Mouse (Mus musculus) bone marrow, adult 2 months (tissue): ENCODE results near the gene Jph3.

Experiments
- CTCF ChIP-seq: fragments of 200-500 bp; IDR thresholded peaks from 2 replicates; pipeline ENCODE4 v1.5.1; 2011; ENCODE audit warnings: low read length, control low read depth; ENCODE audit not compliant: control insufficient read depth, insufficient read depth
- POLR2A ChIP-seq: fragments of 200-500 bp; IDR thresholded peaks from 2 replicates; pipeline ENCODE4 v1.6.1; 2011; ENCODE audit warnings: low read depth, mild to moderate bottlenecking, control low read depth, low read length, borderline replicate concordance; ENCODE audit not compliant: control insufficient read depth

DNA sequence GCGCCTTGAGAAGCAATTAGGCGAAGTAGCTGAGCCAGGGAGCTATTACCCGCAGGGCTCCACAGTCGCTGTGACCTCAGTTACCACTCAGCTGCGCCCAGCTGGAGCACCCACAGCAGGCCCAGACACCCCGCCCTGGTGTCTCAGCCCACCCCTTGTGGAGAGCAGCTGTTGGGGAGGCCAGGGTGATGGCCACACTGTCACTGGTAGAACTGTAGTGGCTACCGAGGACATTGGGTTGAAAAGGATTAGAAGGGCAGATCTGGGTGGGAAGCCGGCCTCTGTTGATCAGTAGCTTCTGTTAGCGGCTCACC lies 34.2 kb downstream of the Jph3 start:
- TF ChIP-seq CTCF (no peak), POLR2A (no peak)
